Mouse (Mus musculus) embryonic facial prominence, embryonic 15.5 days (tissue): ENCODE measurements around the gene Tln1. TPM values are rescaled to one million over a fixed set of nuclear protein-coding genes. Genes with fewer than 3 reads are reported as not detected.

Experiments used
- ATAC-seq: fragments of 200-750 bp; cut with Nextera tagmentation; 2 replicates; pipeline ENCODE4 v1.8.0; 2017; ENCODE audit warnings: low read depth, moderate TSS enrichment; ENCODE audit not compliant: insufficient number of reproducible peaks, low FRiP score, low TSS enrichment
- H3K27ac ChIP-seq: fragments of 300-500 bp; sonication (generic); replicated peaks from 2 replicates; pipeline ENCODE4 v1.5.1; 2015; ENCODE audit warnings: mild to moderate bottlenecking, inconsistent platforms
- H3K27me3 ChIP-seq: fragments of 300-500 bp; sonication (generic); 2 replicates; pipeline ENCODE4 v1.6.1; 2015; ENCODE audit warnings: inconsistent platforms
- H3K36me3 ChIP-seq: fragments of 300-500 bp; sonication (generic); 2 replicates; pipeline ENCODE4 v1.6.1; 2015; ENCODE audit warnings: mild to moderate bottlenecking, inconsistent platforms
- H3K4me1 ChIP-seq: fragments of 300-500 bp; sonication (generic); 2 replicates; pipeline ENCODE4 v1.6.1; 2015; ENCODE audit warnings: inconsistent platforms
- H3K4me2 ChIP-seq: fragments of 300-500 bp; sonication (generic); replicated peaks from 2 replicates; pipeline ENCODE4 v1.6.1; 2015; ENCODE audit warnings: mild to moderate bottlenecking, inconsistent platforms
- H3K4me3 ChIP-seq: fragments of 300-500 bp; sonication (generic); replicated peaks from 2 replicates; pipeline ENCODE4 v1.5.1; 2015; ENCODE audit warnings: mild to moderate bottlenecking, inconsistent platforms
- H3K9ac ChIP-seq: fragments of 300-500 bp; sonication (generic); 2 replicates; pipeline ENCODE4 v1.6.1; 2015; ENCODE audit warnings: inconsistent platforms
- H3K9me3 ChIP-seq: fragments of 300-500 bp; sonication (generic); replicated peaks from 2 replicates; pipeline ENCODE4 v1.6.1; 2016; ENCODE audit warnings: inconsistent platforms
- WGBS: fragments of 180-500 bp; shearing (Covaris S2); methylation state at CpG from one replicate; pipeline ENCODE4 v1.1.7; 2015; 5-methylcytosine and 5-hydroxymethylcytosine counted together
- polyA plus RNA-seq: library from polyadenylated mRNA; unstranded; fragments of >200 nt; fragmentation: Nextera tagmentation; extraction: Ambion mirVana; gene quantifications from 2 replicates; pipeline ENCODE4 v1.2.1, GENCODE M21; 2015

The Tln1 gene
- polyA plus RNA-seq, 1 experiment from 2014 or later, result 55.8 TPM

DNA sequence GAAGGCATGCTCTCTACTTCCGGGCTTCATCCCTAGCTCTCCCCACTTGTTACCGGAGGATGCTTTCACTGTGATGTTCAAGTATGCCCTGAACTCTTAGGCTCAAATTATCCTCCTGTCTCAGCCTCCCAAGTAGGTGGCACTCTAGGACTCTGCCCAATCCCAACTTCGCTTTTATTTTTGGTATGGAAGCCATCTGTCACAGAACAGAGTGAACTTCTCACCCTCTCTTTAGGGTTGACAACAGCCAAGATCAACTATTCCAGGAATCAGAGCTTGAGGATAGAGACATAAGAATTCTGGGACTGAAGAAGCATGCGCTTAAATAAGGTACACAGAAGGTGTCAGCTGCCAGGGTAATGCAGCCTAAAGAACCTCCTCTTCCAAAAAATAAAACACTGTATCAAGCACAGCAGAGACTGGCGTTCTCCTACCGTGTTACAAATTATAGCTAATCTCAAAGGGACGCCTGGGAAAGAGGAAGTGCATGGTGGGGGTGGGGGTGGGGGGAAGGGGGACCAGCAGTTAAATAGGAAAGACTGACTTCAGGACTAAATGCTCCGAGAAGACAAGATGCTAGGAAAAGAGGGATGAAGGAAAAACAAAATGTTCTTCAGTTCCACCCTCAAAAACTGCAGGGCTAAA is 14.9 kb upstream of the Tln1 start:
- no peak overlapping the region for H3K27ac ChIP-seq
- H3K9ac ChIP-seq, result peak overlapping the region; percentile 87
- H3K9me3 ChIP-seq, result no peaks in the 10 kb centered on the region
- peaks cover 37% of the 10 kb centered on the region for H3K4me1 ChIP-seq
- peak overlapping the region; percentile 93 for H3K4me2 ChIP-seq
- ATAC-seq, result no peak
- H3K4me3 ChIP-seq, result peak overlapping the region; percentile 92
- 40% methylated on average over 8 of the region's 8 CpGs for WGBS
- H3K27me3 ChIP-seq, result no peaks in the 10 kb centered on the region
- H3K36me3 ChIP-seq, result peaks cover 38% of the 10 kb centered on the region

DNA sequence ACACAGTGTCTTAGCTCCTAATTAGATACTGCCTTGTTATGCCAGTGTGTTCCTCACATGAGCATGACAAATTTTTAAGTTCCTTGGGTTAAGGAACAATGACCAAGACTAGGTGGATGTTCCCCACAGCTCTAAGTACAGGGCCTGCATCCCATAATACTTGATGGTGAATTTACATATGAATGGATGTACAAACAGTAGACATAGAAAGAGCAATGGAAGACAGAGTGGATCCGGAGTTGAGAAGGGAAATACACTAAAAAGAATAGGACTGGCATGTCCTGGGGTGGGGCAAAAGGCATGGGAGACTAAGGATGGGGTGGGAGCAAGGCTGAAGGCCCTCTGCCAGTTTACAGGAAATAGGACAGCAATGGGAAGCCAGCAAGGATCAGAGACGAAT is 12.9 kb upstream of the Tln1 start:
- no peak overlapping the region for H3K4me3 ChIP-seq
- WGBS, result 84% methylated on average over 2 of the region's 2 CpGs
- H3K27me3 ChIP-seq, result no peaks in the 10 kb centered on the region
- H3K4me2 ChIP-seq, result no peak overlapping the region
- H3K9ac ChIP-seq, result no peak overlapping the region
- H3K4me1 ChIP-seq, result peaks cover 36% of the 10 kb centered on the region
- no peaks in the 10 kb centered on the region for H3K9me3 ChIP-seq
- no peak overlapping the region for H3K27ac ChIP-seq
- H3K36me3 ChIP-seq, result peaks cover 36% of the 10 kb centered on the region
- no peak for ATAC-seq

DNA sequence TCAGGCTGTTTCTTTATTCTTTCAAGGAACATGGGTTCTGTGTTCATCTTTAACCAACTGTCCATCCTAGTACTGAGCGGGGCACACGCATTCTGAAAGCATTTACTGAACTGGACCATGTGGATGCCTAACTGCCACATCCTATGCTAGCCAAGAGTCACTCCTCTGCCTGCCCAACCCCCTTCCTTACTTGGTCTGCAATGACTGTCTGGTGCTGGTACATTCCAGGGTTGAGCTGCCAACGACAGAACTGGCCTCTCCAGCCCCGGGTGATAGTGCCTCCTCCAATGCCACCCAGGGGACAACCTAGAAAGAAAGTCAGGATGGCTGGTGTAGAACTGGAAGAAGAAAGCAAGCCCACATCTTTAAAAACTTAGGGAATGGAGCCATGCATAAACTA is 11.1 kb upstream of the Tln1 start:
- Histone ChIP-seq H3K9me3 (no peaks in the 10 kb centered on the region), H3K4me1 (peaks cover 25% of the 10 kb centered on the region), H3K9ac (no peak overlapping the region), H3K27ac (no peak overlapping the region), H3K4me3 (no peak overlapping the region), H3K27me3 (no peaks in the 10 kb centered on the region), H3K36me3 (peaks cover 53% of the 10 kb centered on the region), H3K4me2 (no peak overlapping the region)
- 85% methylated on average over 4 of the region's 4 CpGs for WGBS
- no peak for ATAC-seq

DNA sequence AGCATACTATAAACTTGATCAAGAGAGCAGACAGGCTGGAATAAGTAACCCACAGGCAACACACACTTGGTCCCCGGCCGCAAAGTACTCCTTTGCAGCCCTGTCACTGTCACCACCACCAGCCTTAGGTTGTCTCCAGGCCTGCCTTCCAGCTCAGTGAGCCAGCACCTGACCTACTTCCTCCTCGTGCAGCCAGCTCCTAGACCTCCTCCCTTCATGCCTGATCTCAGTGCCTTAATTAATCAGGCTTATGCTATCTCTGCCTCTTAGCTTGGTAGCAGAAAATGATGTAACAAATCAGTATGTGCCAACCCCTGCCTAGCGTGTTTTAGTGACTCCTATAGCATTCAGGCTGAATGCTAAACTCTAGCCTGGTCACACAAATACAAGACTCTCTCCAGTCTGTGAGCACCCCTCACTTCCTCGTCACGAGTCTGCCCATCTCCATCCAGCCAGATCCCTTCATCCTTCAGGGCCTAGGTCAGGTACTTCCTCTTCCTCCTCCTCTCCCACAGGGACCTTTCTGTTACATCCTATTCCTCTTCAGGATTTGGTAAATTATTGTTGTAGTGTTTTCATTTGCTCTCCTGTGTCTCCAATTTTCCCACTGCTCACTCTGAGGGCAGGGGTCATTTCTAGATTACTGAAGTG is 9.0 kb upstream of the Tln1 start:
- Histone ChIP-seq H3K4me3 (no peak overlapping the region), H3K9ac (no peak overlapping the region), H3K4me1 (peaks cover 10% of the 10 kb centered on the region), H3K27me3 (no peaks in the 10 kb centered on the region), H3K36me3 (peaks cover 73% of the 10 kb centered on the region), H3K9me3 (no peaks in the 10 kb centered on the region), H3K4me2 (no peak overlapping the region), H3K27ac (no peak overlapping the region)
- WGBS, result 81% methylated on average over 6 of the region's 6 CpGs
- no peak for ATAC-seq

DNA sequence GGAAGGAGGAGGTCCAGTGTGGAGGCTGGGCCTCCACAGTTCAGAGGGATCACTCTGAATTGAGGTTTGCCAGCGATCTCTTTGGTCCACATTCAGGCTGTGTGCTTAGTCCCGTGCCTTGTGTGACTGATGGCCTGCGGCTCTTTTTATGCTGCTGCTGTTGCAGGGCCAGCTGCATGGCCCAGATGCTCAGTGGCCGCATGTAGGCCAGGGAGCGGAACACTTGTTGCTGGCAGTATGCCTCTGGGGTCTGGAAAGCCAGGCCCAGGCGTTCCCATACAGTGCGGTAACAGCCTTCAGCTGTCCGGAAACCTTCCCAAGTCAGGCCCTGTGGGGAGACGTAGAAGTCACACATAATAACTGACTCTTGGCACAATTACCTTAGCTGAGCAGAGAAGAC is 4.6 kb upstream of the Tln1 start:
- Histone ChIP-seq H3K4me2 (no peak overlapping the region), H3K4me1 (peaks cover 13% of the 10 kb centered on the region), H3K36me3 (peaks cover 79% of the 10 kb centered on the region), H3K27me3 (no peaks in the 10 kb centered on the region), H3K27ac (no peak overlapping the region), H3K9me3 (no peaks in the 10 kb centered on the region), H3K9ac (no peak overlapping the region), H3K4me3 (no peak overlapping the region)
- WGBS, result 89% methylated on average over 9 of the region's 9 CpGs
- ATAC-seq, result no peak

DNA sequence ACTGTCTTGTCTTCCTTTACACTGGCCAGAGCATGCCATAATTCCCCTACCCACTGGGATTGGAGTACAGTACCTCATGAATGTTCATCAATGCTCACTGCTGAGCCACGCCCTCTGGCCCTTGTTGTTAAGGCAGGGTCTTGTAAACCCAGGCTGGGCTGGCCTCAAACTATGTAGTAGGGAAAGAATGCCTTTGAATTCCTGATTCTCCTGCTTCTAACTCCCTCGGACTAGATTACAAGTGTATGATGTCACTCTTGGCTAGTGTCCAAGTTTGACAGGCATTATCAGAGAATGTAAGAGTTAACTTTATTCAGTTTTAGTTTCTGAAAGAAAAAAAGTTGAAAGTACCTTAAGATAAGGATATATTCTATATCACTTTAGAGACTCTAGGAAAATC is 1.7 kb upstream of the Tln1 start:
- no peak for ATAC-seq
- Histone ChIP-seq H3K27ac (no peak overlapping the region), H3K4me2 (no peak overlapping the region), H3K9me3 (no peaks in the 10 kb centered on the region), H3K4me1 (peaks cover 32% of the 10 kb centered on the region), H3K9ac (no peak overlapping the region), H3K36me3 (peaks cover 50% of the 10 kb centered on the region), H3K4me3 (no peak overlapping the region), H3K27me3 (no peaks in the 10 kb centered on the region)
- 48% methylated on average over 2 of the region's 2 CpGs for WGBS

DNA sequence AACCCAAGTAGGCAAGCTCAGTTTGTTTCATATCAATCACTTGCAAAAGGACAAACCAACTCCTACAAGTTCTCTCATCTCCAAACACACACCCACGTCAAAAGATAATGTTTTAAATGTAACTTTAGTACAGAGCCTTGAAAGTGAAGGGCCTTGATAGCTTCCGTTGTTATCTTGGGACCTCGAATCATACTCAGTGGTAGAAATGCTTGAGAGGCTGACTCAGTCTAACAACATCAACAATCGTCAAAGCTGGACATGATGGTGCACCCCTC is 1.0 kb upstream of the Tln1 start:
- 81% methylated on average over 4 of the region's 4 CpGs for WGBS
- peaks cover 43% of the 10 kb centered on the region for H3K36me3 ChIP-seq
- peak overlapping the region; percentile 95 for H3K4me3 ChIP-seq
- H3K27me3 ChIP-seq, result no peaks in the 10 kb centered on the region
- H3K27ac ChIP-seq, result no peak overlapping the region
- H3K9ac ChIP-seq, result peak overlapping the region; percentile 89; the same call in 1 of the 2 replicates
- peak overlapping the region; percentile 84 for H3K4me2 ChIP-seq
- H3K9me3 ChIP-seq, result no peaks in the 10 kb centered on the region
- no peak for ATAC-seq
- peaks cover 39% of the 10 kb centered on the region for H3K4me1 ChIP-seq

DNA sequence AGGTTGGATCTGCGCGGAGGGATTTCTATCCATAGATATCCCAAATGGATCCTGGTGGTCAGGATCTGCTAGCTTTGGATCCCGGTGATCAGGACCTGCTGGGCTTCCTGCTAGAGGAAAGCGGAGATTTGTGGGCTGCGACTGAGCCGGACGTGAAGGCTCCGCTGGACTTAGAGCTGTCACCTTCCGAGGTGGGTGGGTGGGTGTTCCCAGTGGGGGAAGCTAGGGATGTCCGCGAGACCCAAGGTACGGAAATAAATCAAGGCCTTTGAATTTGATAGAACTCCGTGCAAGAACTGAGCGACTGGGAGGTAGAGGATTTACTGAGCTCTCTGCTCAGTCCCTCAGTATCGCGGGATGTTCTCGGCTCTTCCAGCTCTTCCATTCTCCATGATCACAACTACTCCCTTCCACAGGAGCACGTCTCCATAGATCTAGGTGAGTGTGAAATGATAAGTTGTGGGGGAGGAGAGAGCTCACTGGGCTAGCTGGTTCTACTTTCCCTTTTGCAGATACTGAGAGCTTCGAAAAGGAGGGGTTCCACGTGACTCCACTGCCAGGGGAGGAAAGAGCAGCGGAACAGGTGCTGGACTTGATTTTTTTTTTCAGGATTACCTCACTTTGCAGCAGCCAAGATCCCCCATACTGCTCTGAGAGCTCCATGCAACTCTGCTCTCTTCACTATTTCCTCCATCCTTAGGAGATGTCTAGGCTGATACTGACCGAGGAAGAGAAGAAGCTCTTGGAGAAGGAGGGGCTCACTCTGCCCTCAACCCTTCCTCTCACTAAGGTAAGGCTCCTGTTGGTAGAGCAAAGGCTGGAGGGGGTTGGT is 494 bp upstream of the Tln1 start:
- peak overlapping the region; percentile 89 for H3K9ac ChIP-seq
- H3K4me3 ChIP-seq, result peak overlapping the region; percentile 95
- no peaks in the 10 kb centered on the region for H3K9me3 ChIP-seq
- H3K36me3 ChIP-seq, result peaks cover 38% of the 10 kb centered on the region
- peaks cover 44% of the 10 kb centered on the region for H3K4me1 ChIP-seq
- ATAC-seq, result no peak
- H3K27me3 ChIP-seq, result no peaks in the 10 kb centered on the region
- H3K27ac ChIP-seq, result peak overlapping the region; percentile 100
- H3K4me2 ChIP-seq, result peak overlapping the region; percentile 84
- WGBS, result 4% methylated on average over 22 of the region's 22 CpGs

DNA sequence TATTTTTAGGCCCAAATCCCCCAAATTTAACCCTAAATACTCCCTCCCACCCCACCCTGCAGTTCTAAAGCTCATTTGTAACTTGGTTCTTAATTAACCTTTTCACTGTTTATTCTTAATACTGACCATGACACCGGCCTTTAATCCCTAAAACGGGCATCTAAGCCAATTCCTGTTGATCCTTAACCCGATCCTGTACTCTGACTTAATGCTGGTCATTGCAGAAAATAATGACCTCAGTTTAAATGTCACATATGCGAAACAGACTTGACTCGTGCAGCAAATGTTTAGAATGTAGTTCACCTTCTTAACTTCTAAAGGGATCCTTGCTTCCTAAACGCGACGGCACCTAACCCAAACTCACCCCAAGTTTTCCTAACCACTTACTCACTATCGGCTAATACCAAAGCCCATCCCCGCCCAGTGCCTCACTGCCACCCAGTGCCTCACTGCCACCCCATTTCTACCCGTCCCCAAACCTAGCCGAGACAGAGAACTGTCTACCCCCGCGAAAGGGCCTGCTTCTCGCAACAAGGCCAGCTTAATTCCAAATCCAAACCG is 975 bp downstream of the Tln1 start:
- Histone ChIP-seq H3K9ac (peak overlapping the region; percentile 89), H3K4me1 (peaks cover 55% of the 10 kb centered on the region), H3K27ac (peak overlapping the region; percentile 100), H3K9me3 (no peaks in the 10 kb centered on the region), H3K4me2 (peak overlapping the region; percentile 84), H3K36me3 (peaks cover 26% of the 10 kb centered on the region), H3K27me3 (no peaks in the 10 kb centered on the region), H3K4me3 (peak overlapping the region; percentile 95)
- ATAC-seq, result no peak; the same call in 1 of the 2 replicates
- WGBS, result under 1% methylated on average over 16 of the region's 16 CpGs

DNA sequence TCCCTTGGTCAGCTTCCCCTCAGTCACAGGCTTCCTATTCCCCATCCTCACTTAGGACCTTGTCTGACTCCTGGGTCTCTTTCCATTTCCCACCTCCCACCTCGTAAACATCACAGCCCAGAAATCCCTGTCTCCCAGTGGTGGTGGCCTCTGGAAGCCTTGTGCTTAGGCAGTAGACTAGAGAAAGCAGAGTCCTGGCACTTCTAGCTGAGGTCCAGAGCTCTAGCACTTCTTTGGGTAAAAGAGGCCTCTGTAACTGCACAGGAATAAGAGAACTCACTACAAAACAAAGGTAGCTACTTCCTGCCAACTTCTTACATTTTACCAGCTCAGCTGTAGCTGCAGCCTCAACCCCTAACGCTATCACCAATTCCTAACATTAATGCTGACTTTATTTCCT is 1.5 kb downstream of the Tln1 start:
- Histone ChIP-seq H3K4me2 (peak overlapping the region; percentile 84), H3K27ac (no peak overlapping the region; the same call in 1 of the 2 replicates), H3K4me3 (peak overlapping the region; percentile 95), H3K36me3 (peaks cover 26% of the 10 kb centered on the region), H3K27me3 (no peaks in the 10 kb centered on the region), H3K9ac (peak overlapping the region; percentile 89; the same call in 1 of the 2 replicates), H3K9me3 (no peaks in the 10 kb centered on the region), H3K4me1 (peaks cover 55% of the 10 kb centered on the region)
- WGBS, result 19% methylated on average over 2 of the region's 2 CpGs
- ATAC-seq, result no peak

DNA sequence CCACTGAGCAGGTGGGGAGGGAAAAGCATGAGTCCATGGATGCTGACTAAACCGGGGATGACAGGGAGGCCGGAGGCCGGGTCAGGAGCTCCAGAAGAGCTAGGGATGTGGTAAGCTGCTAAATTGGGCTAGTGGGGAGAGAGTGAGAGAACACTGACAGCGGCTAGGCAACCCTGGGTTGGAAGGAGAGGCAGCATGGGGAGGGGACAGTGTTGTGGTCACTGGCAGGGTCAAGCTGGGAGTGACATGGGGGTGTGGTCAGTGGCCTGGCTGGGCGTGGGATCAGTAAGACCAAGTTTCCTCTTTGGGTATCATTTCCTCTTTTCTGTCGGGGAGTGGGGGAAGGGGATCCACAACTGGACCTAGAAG is 2.3 kb downstream of the Tln1 start:
- H3K4me1 ChIP-seq, result peaks cover 55% of the 10 kb centered on the region
- no peak for ATAC-seq
- no peaks in the 10 kb centered on the region for H3K27me3 ChIP-seq
- no peaks in the 10 kb centered on the region for H3K9me3 ChIP-seq
- H3K9ac ChIP-seq, result no peak overlapping the region
- H3K27ac ChIP-seq, result peak overlapping the region; percentile 11; the same call in 1 of the 2 replicates
- peak overlapping the region; percentile 95 for H3K4me3 ChIP-seq
- peaks cover 26% of the 10 kb centered on the region for H3K36me3 ChIP-seq
- WGBS, result 30% methylated on average over 6 of the region's 6 CpGs
- peak overlapping the region; percentile 84 for H3K4me2 ChIP-seq
